Mouse (Mus musculus) hematopoietic stem cell, adult 5-6 weeks (primary cell): ENCODE measurements around the gene Dlx1. TPM values are rescaled to one million over a fixed set of nuclear protein-coding genes. Genes with fewer than 3 reads are reported as not detected.

ENCODE experiments used
- ATAC-seq, 2 experiments: fragments of 125-278 bp in 1 of 2; replicated peaks in 1 of 2; 2 replicates each; pipeline ENCODE4 v1.8.0; 2016 to 2017; ENCODE audit warnings: inconsistent platforms in 2 of 2, mild to moderate bottlenecking in 2 of 2, moderate number of reproducible peaks in 2 of 2, low read depth in 1 of 2, moderate TSS enrichment in 1 of 2; ENCODE audit not compliant: low FRiP score in 2 of 2, poor library complexity in 2 of 2, severe bottlenecking in 2 of 2, insufficient read depth in 1 of 2, low TSS enrichment in 1 of 2
- total RNA-seq: library from RNA; stranded (forward); fragments of 172-1452, 232-1000 nt; gene quantifications from 2 replicates; pipeline ENCODE4 v1.2.3, GENCODE M21; 2017

Dlx1 gene
- total RNA-seq, 1 experiment from 2014 or later, result not detected

- ATAC-seq, result no peak
These were observed 14.4 kb downstream of the Dlx1 start for GRCm38 (mm10) chr2:71542227-71542815.

- no peak for ATAC-seq
These were observed 14.9 kb downstream of the Dlx1 start for GRCm38 (mm10) chr2:71542816-71543301.

GRCm38 (mm10) chr2:71543531-71543930 is 15.6 kb downstream of the Dlx1 start:
- ATAC-seq, result no peak

GRCm38 (mm10) chr2:71543948-71544347 is 16.0 kb downstream of the Dlx1 start:
- no peak for ATAC-seq

GRCm38 (mm10) chr2:71544391-71545285 is 16.7 kb downstream of the Dlx1 start:
- ATAC-seq, result no peak

GRCm38 (mm10) chr2:71545401-71545881 is 17.5 kb downstream of the Dlx1 start:
- ATAC-seq, result 0 out of 4 replicates have a peak, but pooled peaks of 1 of the 2 experiments have one; percentile 14

- ATAC-seq, result no peak
These were observed 18.1 kb downstream of the Dlx1 start for GRCm38 (mm10) chr2:71545882-71546639.

- no peak for ATAC-seq
These were observed 18.7 kb downstream of the Dlx1 start, which contains the start of gene Dlx2 for GRCm38 (mm10) chr2:71546640-71547071. Gene Dlx2, minus strand, starts transcription at chr2:71546754.

GRCm38 (mm10) chr2:71547829-71548228 is 19.9 kb downstream of the Dlx1 start:
- ATAC-seq, result peak; percentile 34 to 57; a peak in 1 of 4 replicates

GRCm38 (mm10) chr2:71550330-71550729 is 22.4 kb downstream of the Dlx1 start:
- ATAC-seq, result no peak

- ATAC-seq, result peak; percentile 19 to 35; a peak in 2 of 4 replicates
These were observed 23.8 kb downstream of the Dlx1 start for GRCm38 (mm10) chr2:71551704-71552103.

- ATAC-seq, result 0 out of 4 replicates have a peak, but pooled peaks of 1 of the 2 experiments have one; percentile 7
These were observed 28.2 kb downstream of the Dlx1 start for GRCm38 (mm10) chr2:71556071-71556470.

GRCm38 (mm10) chr2:71566466-71566865 is 38.6 kb downstream of the Dlx1 start:
- no peak for ATAC-seq

GRCm38 (mm10) chr2:71573736-71574135 is 45.8 kb downstream of the Dlx1 start:
- ATAC-seq, result no peak

GRCm38 (mm10) chr2:71577059-71577458 is 49.1 kb downstream of the Dlx1 start:
- ATAC-seq, result no peak

- peak; percentile 80 to 85 for ATAC-seq
These were observed 52.9 kb downstream of the Dlx1 start for GRCm38 (mm10) chr2:71580632-71581466.

GRCm38 (mm10) chr2:71581488-71581887 is 53.6 kb downstream of the Dlx1 start:
- ATAC-seq, result no peak
